Mouse (Mus musculus) CH12.LX (cell line): ENCODE measurements around the gene Ulk4.

Experiments used
- CTCF ChIP-seq, 2 experiments: IDR thresholded peaks in 1 of 2; conservative IDR thresholded peaks in 1 of 2; 2 replicates each; pipeline ENCODE4 v1.5.1; 2011 to 2012; ENCODE audit warnings: low read depth in 2 of 2, low read length in 2 of 2, improper control_type of control experiment in 1 of 2, inconsistent platforms in 1 of 2, mild to moderate bottlenecking in 1 of 2, moderate library complexity in 1 of 2
- EP300 ChIP-seq: IDR thresholded peaks from 2 replicates; pipeline ENCODE4 v1.6.1; 2011; ENCODE audit warnings: low read length, improper control_type of control experiment
- GABPA ChIP-seq: IDR thresholded peaks from 2 replicates; pipeline ENCODE4 v1.6.1; 2012; ENCODE audit warnings: low read depth, low read length, improper control_type of control experiment, inconsistent platforms; ENCODE audit not compliant: insufficient replicate concordance
- JUND ChIP-seq: conservative IDR thresholded peaks from 2 replicates; pipeline ENCODE4 v1.6.1; 2011; ENCODE audit warnings: low read depth, low read length, improper control_type of control experiment
- KAT2A ChIP-seq: IDR thresholded peaks from 2 replicates; pipeline ENCODE4 v1.6.1; 2012; ENCODE audit warnings: low read length, improper control_type of control experiment, inconsistent platforms; ENCODE audit not compliant: insufficient replicate concordance
- MAX ChIP-seq: IDR thresholded peaks from 2 replicates; pipeline ENCODE4 v1.6.1; 2011; ENCODE audit warnings: low read length, improper control_type of control experiment
- MEF2A ChIP-seq: IDR thresholded peaks from 2 replicates; pipeline ENCODE4 v1.6.1; 2014; ENCODE audit warnings: low read depth, mild to moderate bottlenecking, inconsistent platforms, low read length, improper control_type of control experiment, borderline replicate concordance
- MXI1 ChIP-seq: IDR thresholded peaks from 2 replicates; pipeline ENCODE4 v1.6.1; 2011; ENCODE audit warnings: mild to moderate bottlenecking, low read depth, low read length, improper control_type of control experiment
- POLR2A ChIP-seq: IDR thresholded peaks from 2 replicates; pipeline ENCODE4 v1.6.1; 2011; ENCODE audit warnings: low read depth, mild to moderate bottlenecking, improper control_type of control experiment, low read length
- RAD21 ChIP-seq: IDR thresholded peaks from 2 replicates; pipeline ENCODE4 v1.6.1; 2011; ENCODE audit warnings: low read depth, mild to moderate bottlenecking, low read length, improper control_type of control experiment, moderate library complexity
- TCF12 ChIP-seq: IDR thresholded peaks from 2 replicates; pipeline ENCODE4 v1.6.1; 2014; ENCODE audit warnings: low read depth, mild to moderate bottlenecking, inconsistent platforms, low read length, improper control_type of control experiment
- ZMIZ1 ChIP-seq: IDR thresholded peaks from 2 replicates; pipeline ENCODE4 v1.6.1; 2012; ENCODE audit warnings: low read depth, mild to moderate bottlenecking, inconsistent platforms, low read length, improper control_type of control experiment

- TF ChIP-seq MEF2A, result no peak
- TF ChIP-seq ZMIZ1, result no peak
- no peak for TF ChIP-seq MAX
- TF ChIP-seq RAD21, result no peak
- TF ChIP-seq EP300, result no peak
- no peak for TF ChIP-seq GABPA
- TF ChIP-seq JUND, result no peak
- TF ChIP-seq CTCF (conservative IDR thresholded peaks at IDR 0.05 in 1 of 2, IDR thresholded peaks at IDR 0.05 in 1 of 2; ENCODE audit: low read depth in 2 of 2, low read length in 2 of 2), result no peak
- TF ChIP-seq POLR2A, result no peak
- TF ChIP-seq KAT2A, result no peak
- no peak for TF ChIP-seq MXI1
- no peak for TF ChIP-seq TCF12
These were observed 326.2 kb downstream of the Ulk4 start for GRCm38 (mm10) chr9:120950761-120951160.
